Mouse (Mus musculus) stomach, postnatal 0 days (tissue): ENCODE results near the gene Dgkg.

Experiments used
- CTCF ChIP-seq: IDR thresholded peaks from 2 replicates; pipeline ENCODE4 v1.5.1; 2016; ENCODE audit warnings: antibody characterized with exemption, low read depth, mild to moderate bottlenecking, moderate library complexity
- EP300 ChIP-seq: optimal IDR thresholded peaks from 2 replicates; pipeline ENCODE3; 2016; ENCODE audit warnings: antibody characterized with exemption

DNA sequence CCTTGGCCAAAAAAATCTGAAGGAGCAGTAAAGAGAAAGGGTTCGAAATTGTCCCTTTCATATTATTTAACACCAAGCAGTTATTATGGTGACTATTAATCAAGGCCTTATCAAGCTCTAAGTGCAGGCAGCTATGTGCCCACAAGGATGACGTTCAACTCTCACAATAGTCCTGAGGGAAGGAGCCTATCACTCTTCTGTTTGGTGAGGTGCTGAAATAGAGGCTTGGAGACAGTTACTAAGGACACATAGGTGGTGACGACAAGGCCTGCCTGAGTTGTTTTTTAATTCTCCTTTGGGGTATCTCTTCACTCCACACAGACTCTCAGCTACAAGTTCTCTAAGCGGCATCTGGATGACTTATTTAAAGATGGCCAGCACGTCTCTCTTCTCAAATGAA lies 161.8 kb downstream of the Dgkg start:
- TF ChIP-seq CTCF (no peak), EP300 (no peak)
